Mouse (Mus musculus) bone marrow macrophage, adult 2 months (primary cell): ENCODE measurements at regions not wholly inside any gene's neighbourhood (a gene's known extent, or its start where the extent isn't known, plus 50 kb on each side); places are given as distances from the start of the nearest gene placed in this dataset.

ENCODE experiments used
- CTCF ChIP-seq: IDR thresholded peaks from 2 replicates; pipeline ENCODE4 v1.5.1; 2012; ENCODE audit warnings: low read depth, mild to moderate bottlenecking, low read length, moderate library complexity
- POLR2A ChIP-seq: IDR thresholded peaks from 2 replicates; pipeline ENCODE4 v1.6.1; 2012; ENCODE audit warnings: mild to moderate bottlenecking, low read depth, low read length, borderline replicate concordance

DNA sequence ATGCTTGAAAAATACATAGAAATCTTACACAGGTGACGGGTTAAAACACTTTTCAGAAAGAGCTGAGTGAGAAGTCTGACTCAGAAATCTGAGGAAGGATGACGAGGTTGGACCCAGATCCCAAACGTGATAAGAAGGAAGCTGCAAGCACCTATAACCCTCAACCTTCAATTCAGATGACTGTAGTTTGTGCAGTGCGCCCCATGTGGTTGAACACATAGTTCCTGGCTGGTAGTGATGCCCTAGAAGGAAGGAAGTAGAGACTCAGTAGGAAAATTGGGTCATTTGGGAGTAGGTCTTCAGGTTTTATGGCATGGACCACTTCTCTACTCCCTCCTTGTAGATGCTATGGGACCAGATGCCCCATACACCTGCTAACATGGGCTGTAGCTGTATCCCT is 120.6 kb downstream of the Tmem26 start:
- TF ChIP-seq CTCF (no peak), POLR2A (no peak)
